Mouse (Mus musculus) lung, postnatal 0 days (tissue): ENCODE results near the gene Id4.

Experiments
- CTCF ChIP-seq: IDR thresholded peaks from 2 replicates; pipeline ENCODE4 v1.5.1; 2016; ENCODE audit warnings: antibody characterized with exemption, mild to moderate bottlenecking
- EP300 ChIP-seq: IDR thresholded peaks from 2 replicates; pipeline ENCODE4 v1.6.1; 2016; ENCODE audit warnings: antibody characterized with exemption, mild to moderate bottlenecking, control low read depth

GRCm38 (mm10) chr13:48228114-48228513 lies 32.9 kb upstream of the Id4 start:
- TF ChIP-seq EP300 (no peak), CTCF (no peak)
